Mouse (Mus musculus) central nervous system, embryonic 14 days (tissue): Measurements from ENCODE around the gene Becn1. TPM values are rescaled to one million over a fixed set of nuclear protein-coding genes. Genes with fewer than 3 reads are reported as not detected.

Experiments used
- polyA plus RNA-seq: library from polyadenylated mRNA; depleted of rRNA; stranded (reverse); fragments of >200 nt; gene quantifications from 2 replicates; pipeline ENCODE4 v1.2.3, GENCODE M21; 2012; rRNA removed

Becn1 gene
- 116 and 133 TPM in 2 replicates for polyA plus RNA-seq

GRCm38 (mm10) chr11:101302004-101302798, at the start of gene Becn1:
TSS of gene Becn1 (minus strand) at chr11:101302286.

GRCm38 (mm10) chr11:101330371-101330924, 28.4 kb upstream of the Becn1 start, which contains the start of gene Aoc3:
TSS of gene Aoc3 (plus strand) at chr11:101330605.

DNA sequence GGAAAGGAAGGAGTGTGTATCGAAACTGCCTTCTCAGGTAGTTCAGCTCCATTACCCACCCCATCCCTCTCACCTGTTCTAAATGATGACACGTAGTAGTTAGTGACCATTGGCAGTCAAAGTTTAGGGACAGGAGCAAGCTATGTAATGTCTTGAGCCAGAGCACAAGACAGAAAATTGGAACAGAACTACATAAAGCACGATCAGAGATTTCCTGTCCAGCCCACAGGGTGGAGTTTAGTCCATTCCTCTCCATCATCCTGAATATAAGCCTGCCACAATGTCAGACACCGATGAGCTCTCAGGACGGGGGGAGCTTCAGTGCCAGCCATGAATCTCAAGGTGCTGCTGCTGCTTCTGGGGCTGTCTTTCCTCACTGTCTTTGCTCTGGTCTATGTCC, 22.7 kb upstream of the Becn1 start, which contains the start of gene Aoc2:
TSS of gene Aoc2 (plus strand) at position 301 of the 400 bp plus-strand sequence.

GRCm38 (mm10) chr11:101315665-101316500, 13.8 kb upstream of the Becn1 start, which contains the start of gene Psme3:
TSS of gene Psme3 (plus strand) at chr11:101316213.

GRCm38 (mm10) chr11:101278223-101279192, 23.6 kb downstream of the Becn1 start, which contains the start of the genes Cntd1 and Coa3:
TSS of gene Cntd1 (plus strand) at chr11:101279012.
TSS of gene Coa3 (minus strand) at chr11:101279114.

DNA sequence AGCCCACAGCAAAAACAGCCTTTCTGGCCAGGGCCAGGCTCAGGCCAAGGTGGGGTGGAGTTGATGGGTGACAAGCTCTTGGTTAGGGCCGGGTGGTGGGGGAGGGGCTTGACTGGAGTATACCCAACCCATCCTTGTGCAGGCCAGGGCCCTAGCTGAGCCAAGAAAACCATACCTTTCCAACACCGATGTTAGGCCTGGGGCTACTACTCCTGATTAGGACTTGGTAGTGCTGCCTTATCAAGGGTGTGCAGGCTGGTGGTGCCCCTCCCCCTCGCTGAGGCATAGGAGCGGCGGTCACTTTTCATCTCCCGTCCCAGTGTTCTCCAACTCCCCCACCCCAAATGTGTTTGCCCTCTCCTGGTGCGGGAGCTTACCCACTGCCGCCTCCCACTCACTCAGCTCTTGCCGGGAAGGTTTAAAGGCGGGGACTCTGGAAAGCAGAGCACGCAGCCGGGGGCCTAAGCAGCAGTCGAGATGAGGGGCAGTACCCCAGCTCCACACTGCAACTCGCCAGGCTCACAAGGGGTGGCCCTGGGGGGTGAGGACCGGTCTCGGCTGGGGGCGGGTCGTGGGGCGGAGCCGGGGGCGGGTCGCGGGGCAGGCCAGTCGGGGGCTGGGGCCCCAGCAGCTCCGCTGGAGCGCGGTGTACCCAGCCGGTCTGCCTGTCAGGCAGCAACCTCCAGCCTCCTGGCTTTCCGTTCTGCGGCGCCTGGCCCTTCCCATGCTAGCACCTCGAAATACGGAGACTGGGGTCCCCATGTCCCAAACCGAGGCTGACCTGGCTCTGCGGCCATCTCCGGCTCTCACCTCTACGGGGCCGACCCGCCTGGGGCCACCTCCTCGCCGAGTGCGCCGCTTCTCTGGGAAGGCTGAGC, 41.9 kb downstream of the Becn1 start, which contains the start of gene Wnk4:
TSS of gene Wnk4 (plus strand) at position 620 of the 878 bp plus-strand sequence.

GRCm38 (mm10) chr11:101253613-101254389, 48.3 kb downstream of the Becn1 start, which contains the start of gene Vps25:
TSS of gene Vps25 (plus strand) at chr11:101253707.

DNA sequence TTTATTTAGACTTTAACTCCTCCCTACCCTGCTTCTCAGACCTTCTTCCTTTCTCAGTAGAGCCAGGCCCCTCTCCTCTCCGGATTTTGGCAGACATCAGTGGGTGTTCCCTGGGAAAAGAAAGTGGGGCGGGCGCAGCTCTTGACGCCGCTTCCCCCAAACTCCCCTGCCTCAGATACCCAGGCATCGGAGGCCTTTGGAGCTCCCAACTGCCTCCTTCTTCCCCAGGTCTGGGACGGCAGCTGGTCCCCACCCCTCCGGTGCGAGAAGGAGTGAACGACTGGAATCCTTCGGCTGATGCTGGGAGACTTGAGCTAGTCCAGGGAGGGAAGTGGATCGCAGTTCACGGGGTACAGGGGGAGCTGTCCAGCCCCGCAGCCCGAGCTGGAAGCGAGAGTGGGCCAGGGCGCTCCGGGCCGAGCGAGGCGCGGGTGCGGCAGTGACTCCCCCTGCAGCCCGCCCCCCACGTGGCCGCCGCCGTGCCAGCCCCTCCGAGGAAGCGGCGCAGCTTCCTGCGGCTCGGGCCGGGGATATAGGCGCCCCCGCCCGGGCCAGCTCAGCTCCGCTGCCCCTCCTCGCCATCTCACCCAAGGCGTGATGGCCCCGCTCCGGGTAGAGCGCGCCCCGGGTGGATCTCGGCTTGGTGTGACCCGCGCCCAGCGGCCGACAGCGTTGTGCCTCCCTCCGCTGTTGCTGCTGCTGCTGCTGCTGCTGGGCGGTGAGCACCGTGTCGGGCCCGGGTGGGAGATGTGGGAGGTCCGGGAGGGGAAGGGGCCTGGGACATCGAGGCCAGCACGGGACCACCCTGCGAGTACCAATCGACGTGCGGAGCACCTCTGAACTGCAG, 56.0 kb downstream of the Becn1 start, which contains the start of gene Ramp2:
TSS of gene Ramp2 (plus strand) at position 174 of the 847 bp plus-strand sequence.

Other genes with a start within 250 kb of the Becn1 start
- 9.0 and 11.7 TPM in 2 replicates for gene Naglu, start 232.3 kb downstream of the Becn1 start, polyA plus RNA-seq
- 0.57 and 0.60 TPM in 2 replicates for gene Hsd17b1, start 223.9 kb downstream of the Becn1 start, polyA plus RNA-seq
- gene Coasy, start 219.7 kb downstream of the Becn1 start, polyA plus RNA-seq = 53.2 and 56.6 TPM in 2 replicates
- gene Mlx, start 215.0 kb downstream of the Becn1 start, polyA plus RNA-seq = 55.4 and 59.4 TPM in 2 replicates
- 26.7 and 35.7 TPM in 2 replicates for gene Psmc3ip, start 206.8 kb downstream of the Becn1 start, polyA plus RNA-seq
- 61.6 and 65.4 TPM in 2 replicates for gene Retreg3, start 182.4 kb downstream of the Becn1 start, polyA plus RNA-seq
- gene Tubg1, start 182.3 kb downstream of the Becn1 start, polyA plus RNA-seq = 30.2 and 32.6 TPM in 2 replicates
- gene Tubg2, start 146.4 kb downstream of the Becn1 start, polyA plus RNA-seq = 25.1 and 25.6 TPM in 2 replicates
- gene Cntnap1, start 131.8 kb downstream of the Becn1 start, polyA plus RNA-seq = 3.3 and 5.1 TPM in 2 replicates
- gene Plekhh3, start 130.9 kb downstream of the Becn1 start, polyA plus RNA-seq = 8.5 and 12.1 TPM in 2 replicates
- gene Ccr10, start 126.8 kb downstream of the Becn1 start, polyA plus RNA-seq = 0.16 and 0.34 TPM in 2 replicates
- gene Ezh1, start 75.8 kb downstream of the Becn1 start, polyA plus RNA-seq = 27.4 and 32.0 TPM in 2 replicates
- gene Ramp2, start 56.3 kb downstream of the Becn1 start, polyA plus RNA-seq = 61.7 and 80.4 TPM in 2 replicates
- gene Vps25, start 48.6 kb downstream of the Becn1 start, polyA plus RNA-seq = 67.6 and 69.5 TPM in 2 replicates
- 5.1 and 10.7 TPM in 2 replicates for gene Wnk4, start 41.7 kb downstream of the Becn1 start, polyA plus RNA-seq
- 0.93 and 1.1 TPM in 2 replicates for gene Cntd1, start 23.3 kb downstream of the Becn1 start, polyA plus RNA-seq
- gene Coa3, start 23.2 kb downstream of the Becn1 start, polyA plus RNA-seq = 153 and 181 TPM in 2 replicates
- 118 and 123 TPM in 2 replicates for gene Psme3, start 13.9 kb upstream of the Becn1 start, polyA plus RNA-seq
- 9.5 and 10.2 TPM in 2 replicates for gene Aoc2, start 22.8 kb upstream of the Becn1 start, polyA plus RNA-seq
- 0.27 and 0.85 TPM in 2 replicates for gene Aoc3, start 28.3 kb upstream of the Becn1 start, polyA plus RNA-seq
- not detected in 2 replicates for gene G6pc, start 65.3 kb upstream of the Becn1 start, polyA plus RNA-seq
- gene Aarsd1, start 115.3 kb upstream of the Becn1 start, polyA plus RNA-seq = 55.6 and 56.6 TPM in 2 replicates
- 3.9 and 4.4 TPM in 2 replicates for gene Gm27029, start 122.5 kb upstream of the Becn1 start, polyA plus RNA-seq
- 27.5 and 28.6 TPM in 2 replicates for gene Rundc1, start 122.8 kb upstream of the Becn1 start, polyA plus RNA-seq
- 3.3 and 7.2 TPM in 2 replicates for gene Ptges3l, start 123.0 kb upstream of the Becn1 start, polyA plus RNA-seq
- gene Rpl27, start 140.0 kb upstream of the Becn1 start, polyA plus RNA-seq = 965 and 994 TPM in 2 replicates
- 5.3 and 8.1 TPM in 2 replicates for gene Ifi35, start 146.1 kb upstream of the Becn1 start, polyA plus RNA-seq
- gene Rnd2, start 162.7 kb upstream of the Becn1 start, polyA plus RNA-seq = 141 and 209 TPM in 2 replicates
- gene Vat1, start 163.9 kb upstream of the Becn1 start, polyA plus RNA-seq = 147 and 149 TPM in 2 replicates
- gene Brca1, start 249.7 kb upstream of the Becn1 start, polyA plus RNA-seq = 5.7 and 7.4 TPM in 2 replicates
- 99.6 and 115 TPM in 2 replicates for gene Nbr1, start 249.9 kb upstream of the Becn1 start, polyA plus RNA-seq